Mouse (Mus musculus) thymus, postnatal 4 days (tissue): ENCODE measurements around the gene Gtsf2.
"Not testable (repeated sequence)": the region's sequence is repeated elsewhere in the genome, so short reads cannot be mapped to it uniquely, and the experiment has no call there.

Source experiments
- DNase-seq: peaks from one replicate; pipeline ENCODE4 v3.0.0; 2021

Gtsf2 gene

GRCm38 (mm10) chr15:103448369-103448768, at the start of gene Gtsf2:
TSS of gene Gtsf2 (minus strand) at chr15:103448469.
- DNase-seq: no peak

- no peak for DNase-seq
These were observed 48.2 kb upstream of the Gtsf2 start for GRCm38 (mm10) chr15:103496204-103497140.

- DNase-seq: no peak
These were observed 40.1 kb upstream of the Gtsf2 start for GRCm38 (mm10) chr15:103488336-103488735.

- DNase-seq: no peak
These were observed 38.4 kb upstream of the Gtsf2 start for GRCm38 (mm10) chr15:103486658-103487057.

GRCm38 (mm10) chr15:103485106-103485505, 36.8 kb upstream of the Gtsf2 start:
- no peak for DNase-seq

- DNase-seq: no peak
These were observed 36.2 kb upstream of the Gtsf2 start for GRCm38 (mm10) chr15:103484490-103484889.

GRCm38 (mm10) chr15:103482488-103482887, 34.2 kb upstream of the Gtsf2 start:
- DNase-seq: peak; percentile 37

- no peak for DNase-seq
These were observed 31.9 kb upstream of the Gtsf2 start for GRCm38 (mm10) chr15:103480129-103480528.

- no peak for DNase-seq
These were observed 30.9 kb upstream of the Gtsf2 start for GRCm38 (mm10) chr15:103479080-103479606.

- no peak for DNase-seq
These were observed 25.5 kb upstream of the Gtsf2 start for GRCm38 (mm10) chr15:103473769-103474168.

GRCm38 (mm10) chr15:103473182-103473581, 24.9 kb upstream of the Gtsf2 start:
- no peak for DNase-seq

- no peak for DNase-seq
These were observed 24.0 kb upstream of the Gtsf2 start for GRCm38 (mm10) chr15:103472265-103472664.

- DNase-seq: no peak
These were observed 23.4 kb upstream of the Gtsf2 start for GRCm38 (mm10) chr15:103471488-103472194.

- DNase-seq: no peak
These were observed 14.4 kb upstream of the Gtsf2 start for GRCm38 (mm10) chr15:103462539-103463261.

GRCm38 (mm10) chr15:103454449-103454848, 6.2 kb upstream of the Gtsf2 start:
- no peak for DNase-seq

- DNase-seq: peak; percentile 77
These were observed 5.4 kb upstream of the Gtsf2 start, which contains the start of gene Nckap1l for GRCm38 (mm10) chr15:103453551-103454218. TSS of gene Nckap1l (plus strand) at chr15:103453794.

- not testable (repeated sequence) for DNase-seq
These were observed 2.3 kb downstream of the Gtsf2 start for GRCm38 (mm10) chr15:103445966-103446365.

GRCm38 (mm10) chr15:103430241-103430640, 18.0 kb downstream of the Gtsf2 start, which contains the start of gene Gtsf1:
TSS of gene Gtsf1 (minus strand) at chr15:103430470.
- DNase-seq: peak; percentile 7

- no peak for DNase-seq
These were observed 21.3 kb downstream of the Gtsf2 start for GRCm38 (mm10) chr15:103427017-103427416.

- not testable (repeated sequence) for DNase-seq
These were observed 42.7 kb downstream of the Gtsf2 start for GRCm38 (mm10) chr15:103405586-103405985.

GRCm38 (mm10) chr15:103401361-103401760, 46.9 kb downstream of the Gtsf2 start:
- DNase-seq: no peak

GRCm38 (mm10) chr15:103393577-103393976, 54.7 kb downstream of the Gtsf2 start:
- DNase-seq: no peak
